Mouse (Mus musculus) limb, embryonic 12.5 days (tissue): ENCODE results near the gene Tdrd7. TPM values are rescaled to one million over a fixed set of nuclear protein-coding genes. Genes with fewer than 3 reads are reported as not detected.
A peak's percentile ranks its signal among the peaks of the same experiment; 100 is the strongest.

ENCODE experiments used
- ATAC-seq: fragments of 200-750 bp; cut with Nextera tagmentation; 2 replicates; pipeline ENCODE4 v1.8.0; 2017; ENCODE audit warnings: low read depth, moderate TSS enrichment; ENCODE audit not compliant: insufficient number of reproducible peaks, insufficient read depth, low FRiP score, low TSS enrichment
- H3K27ac ChIP-seq: fragments of 300-500 bp; sonication (generic); 2 replicates; pipeline ENCODE4 v1.5.1; 2016; ENCODE audit warnings: mild to moderate bottlenecking, moderate library complexity
- H3K27me3 ChIP-seq: fragments of 300-500 bp; sonication (generic); 2 replicates; pipeline ENCODE4 v1.6.1; 2016; ENCODE audit warnings: mild to moderate bottlenecking, moderate library complexity
- H3K36me3 ChIP-seq: fragments of 300-500 bp; sonication (generic); 2 replicates; pipeline ENCODE4 v1.6.1; 2016; ENCODE audit warnings: mild to moderate bottlenecking, moderate library complexity
- H3K4me1 ChIP-seq: fragments of 300-500 bp; sonication (generic); replicated peaks from 2 replicates; pipeline ENCODE4 v1.6.1; 2016
- H3K4me2 ChIP-seq: fragments of 300-500 bp; sonication (generic); 2 replicates; pipeline ENCODE4 v1.6.1; 2016; ENCODE audit warnings: mild to moderate bottlenecking, moderate library complexity
- H3K4me3 ChIP-seq: fragments of 300-500 bp; sonication (generic); replicated peaks from 2 replicates; pipeline ENCODE4 v1.5.1; 2016; ENCODE audit warnings: mild to moderate bottlenecking
- H3K9ac ChIP-seq: fragments of 300-500 bp; sonication (generic); replicated peaks from 2 replicates; pipeline ENCODE4 v1.6.1; 2016; ENCODE audit warnings: mild to moderate bottlenecking, moderate library complexity
- H3K9me3 ChIP-seq: fragments of 300-500 bp; sonication (generic); 2 replicates; pipeline ENCODE4 v1.6.1; 2016; ENCODE audit warnings: mild to moderate bottlenecking, moderate library complexity
- WGBS: fragments of 180-500 bp; shearing (Covaris S2); methylation state at CpG from one replicate; pipeline ENCODE4 v1.1.7; 2016; 5-methylcytosine and 5-hydroxymethylcytosine counted together
- polyA plus RNA-seq: library from polyadenylated mRNA; unstranded; fragments of >200 nt; fragmentation: Nextera tagmentation; extraction: Ambion mirVana; gene quantifications from 2 replicates; pipeline ENCODE4 v1.2.1, GENCODE M21; 2016

Tdrd7 gene
- 7.2 and 8.7 TPM in 2 replicates for polyA plus RNA-seq

DNA sequence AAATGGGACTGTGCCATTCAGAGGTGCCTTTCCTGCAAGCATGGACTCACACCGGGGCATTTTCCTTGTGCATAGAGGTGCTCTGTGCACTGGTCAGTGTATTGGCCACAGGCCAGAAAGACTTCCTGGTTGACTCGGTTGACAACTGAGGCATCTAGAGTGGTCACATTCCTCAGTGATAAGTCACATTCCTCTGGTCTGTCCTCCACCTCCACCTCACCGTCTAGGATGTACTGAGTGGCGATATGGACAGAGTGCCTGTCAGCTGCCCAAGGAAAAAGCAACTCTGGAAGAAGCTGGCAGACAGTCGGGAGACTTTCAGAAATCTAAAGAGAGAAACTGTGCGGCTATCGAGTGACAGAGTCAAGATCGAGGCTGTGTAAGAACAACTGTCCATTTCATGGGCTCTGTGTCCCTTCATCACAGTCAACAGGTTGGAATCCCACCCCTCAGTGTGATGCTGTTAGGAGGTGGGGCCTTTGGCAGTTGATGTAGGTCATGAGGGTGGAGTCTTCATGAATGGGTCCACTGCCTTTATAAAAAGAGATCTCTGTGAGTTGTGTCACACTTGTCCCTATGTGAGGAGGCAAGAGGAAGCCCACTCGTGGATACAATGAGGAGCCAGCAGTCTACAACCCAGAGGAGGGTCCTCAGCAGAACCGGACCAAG, at the start of gene Tdrd7:
TSS of gene Tdrd7 (plus strand) at position 564 of the 669 bp plus-strand sequence.
- no peak for ATAC-seq
- Histone ChIP-seq H3K9me3 (no peaks in the 10 kb centered on the region), H3K27me3 (no peaks in the 10 kb centered on the region; the same call in 1 of the 2 replicates), H3K4me3 (no peak within 1 kb of the TSS), H3K4me2 (peak within 1 kb of the TSS; percentile 44), H3K27ac (no peak within 1 kb of the TSS), H3K4me1 (peaks cover 10% of the 10 kb centered on the region; the same call in 1 of the 2 replicates), H3K36me3 (no peaks in the 10 kb centered on the region), H3K9ac (no peak within 1 kb of the TSS)
- WGBS, result 81% methylated on average over 10 of the region's 10 CpGs

DNA sequence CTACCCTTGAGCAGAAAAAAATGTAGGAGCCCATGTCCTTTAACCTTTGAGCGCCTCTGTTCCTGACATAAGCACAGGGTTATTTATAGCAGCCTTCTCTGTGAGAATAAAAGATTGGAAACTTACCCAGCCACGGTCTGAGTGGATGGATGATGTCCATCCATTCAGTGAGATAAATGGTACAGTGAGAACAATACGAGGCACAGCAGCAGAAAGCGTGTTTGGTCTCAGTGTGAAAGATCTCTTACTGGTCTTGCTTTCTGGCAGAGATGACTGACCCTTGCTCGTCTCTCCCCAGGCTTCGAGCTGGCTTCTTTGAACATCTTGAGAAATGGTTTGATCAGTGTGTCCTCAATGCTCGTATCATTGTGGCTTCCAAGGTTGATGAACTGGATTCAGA, 48.0 kb upstream of the Tdrd7 start:
- Histone ChIP-seq H3K4me3 (no peak overlapping the region), H3K27me3 (no peaks in the 10 kb centered on the region)

DNA sequence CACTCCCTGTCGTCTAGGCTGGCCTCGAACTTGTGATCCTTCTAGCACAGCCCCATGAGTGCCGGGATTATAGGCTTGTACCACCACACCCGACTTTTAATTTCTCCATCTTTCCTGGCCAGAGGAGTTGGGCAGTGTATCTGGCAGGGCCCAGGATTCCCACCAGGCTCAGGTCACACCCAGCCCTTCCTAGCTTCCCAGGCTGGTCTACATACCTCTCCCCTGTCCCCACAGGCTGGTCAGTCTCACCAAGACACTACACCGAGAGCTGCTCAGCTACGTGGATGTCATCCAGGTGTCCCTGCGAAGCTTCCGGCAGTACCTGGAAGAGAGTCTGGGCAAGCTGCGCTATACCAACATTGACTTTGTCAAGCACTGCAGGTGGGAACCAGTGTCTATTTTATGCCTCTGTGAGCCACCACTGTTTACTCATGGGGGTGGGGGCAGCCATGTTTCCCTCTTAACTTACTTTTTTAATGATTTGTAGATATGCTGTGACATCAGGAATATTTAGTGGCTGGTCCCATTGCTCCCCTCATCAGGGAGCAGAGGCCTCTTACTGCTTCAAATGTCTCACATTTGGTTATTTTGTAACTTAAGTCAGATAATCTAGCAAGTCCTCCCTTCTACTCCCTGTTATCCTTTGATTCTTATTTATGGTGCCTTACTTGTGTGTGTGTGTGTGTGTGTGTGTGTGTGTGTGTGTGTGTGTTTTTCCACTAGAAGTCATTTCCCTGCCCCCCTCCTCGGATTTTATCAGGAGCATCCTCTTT, 43.3 kb upstream of the Tdrd7 start:
- no peaks in the 10 kb centered on the region for H3K27me3 ChIP-seq
- no peaks in the 10 kb centered on the region for H3K4me1 ChIP-seq
- no peaks in the 10 kb centered on the region for H3K9me3 ChIP-seq
- no peak overlapping the region for H3K9ac ChIP-seq
- no peaks in the 10 kb centered on the region for H3K36me3 ChIP-seq
- 91% methylated on average over 10 of the region's 10 CpGs for WGBS
- ATAC-seq, result no peak
- no peak overlapping the region for H3K4me3 ChIP-seq
- H3K27ac ChIP-seq, result no peak overlapping the region
- H3K4me2 ChIP-seq, result no peak overlapping the region

More for the DNA sequence above, 48.0 kb upstream of the Tdrd7 start:
- WGBS, result 84% methylated on average over 7 of the region's 7 CpGs
- ATAC-seq, result no peak
- H3K36me3 ChIP-seq, result no peaks in the 10 kb centered on the region
- no peak overlapping the region for H3K27ac ChIP-seq
- no peaks in the 10 kb centered on the region for H3K9me3 ChIP-seq
- no peak overlapping the region for H3K9ac ChIP-seq
- H3K4me1 ChIP-seq, result no peaks in the 10 kb centered on the region
- no peak overlapping the region for H3K4me2 ChIP-seq

DNA sequence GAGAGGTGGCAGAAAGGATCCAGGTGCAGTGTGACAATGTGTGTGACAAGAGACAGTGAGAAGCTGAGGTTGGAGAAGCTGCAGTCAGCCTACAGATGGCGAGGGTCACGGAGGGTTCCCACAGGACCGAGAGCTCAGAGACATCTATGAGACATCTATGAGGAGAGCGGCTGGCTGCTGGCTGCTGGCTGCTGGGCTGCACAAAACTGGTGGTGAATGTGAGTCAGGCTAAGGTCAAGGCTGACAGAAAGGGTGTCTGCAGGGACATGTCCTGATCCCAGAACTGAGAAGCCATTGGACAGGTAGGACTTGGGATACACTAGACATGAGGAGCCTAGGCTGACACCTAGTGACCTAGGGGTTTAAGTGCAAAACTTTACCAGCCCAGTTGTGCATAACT, 41.1 kb upstream of the Tdrd7 start:
- Histone ChIP-seq H3K4me3 (no peak overlapping the region), H3K9ac (no peak overlapping the region), H3K4me1 (no peaks in the 10 kb centered on the region), H3K9me3 (no peaks in the 10 kb centered on the region), H3K27me3 (no peaks in the 10 kb centered on the region), H3K4me2 (no peak overlapping the region), H3K27ac (no peak overlapping the region), H3K36me3 (no peaks in the 10 kb centered on the region)
- ATAC-seq, result no peak
- 90% methylated on average over 4 of the region's 4 CpGs for WGBS

DNA sequence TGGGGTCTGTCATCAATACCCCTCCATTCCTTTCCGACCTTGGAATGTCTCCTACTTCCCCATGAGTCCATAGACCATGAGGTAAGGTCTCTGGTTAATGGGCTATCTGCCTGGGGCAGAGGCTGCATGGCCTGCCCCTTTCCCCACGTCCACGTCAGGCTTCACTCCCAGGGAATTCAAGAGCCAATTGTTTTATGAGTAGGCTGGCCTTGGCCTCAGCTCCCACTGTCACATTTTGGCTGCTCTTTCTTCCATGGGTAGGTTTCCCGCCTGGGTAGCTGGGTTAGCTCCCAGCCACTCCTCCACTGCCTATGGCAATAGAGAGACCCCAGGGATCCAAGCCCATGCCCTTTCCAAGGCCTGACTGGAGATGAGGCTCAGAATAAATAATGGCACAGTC, 36.6 kb upstream of the Tdrd7 start:
- Histone ChIP-seq H3K4me2 (no peak overlapping the region), H3K9me3 (no peaks in the 10 kb centered on the region)
- 63% methylated on average over 4 of the region's 4 CpGs for WGBS

DNA sequence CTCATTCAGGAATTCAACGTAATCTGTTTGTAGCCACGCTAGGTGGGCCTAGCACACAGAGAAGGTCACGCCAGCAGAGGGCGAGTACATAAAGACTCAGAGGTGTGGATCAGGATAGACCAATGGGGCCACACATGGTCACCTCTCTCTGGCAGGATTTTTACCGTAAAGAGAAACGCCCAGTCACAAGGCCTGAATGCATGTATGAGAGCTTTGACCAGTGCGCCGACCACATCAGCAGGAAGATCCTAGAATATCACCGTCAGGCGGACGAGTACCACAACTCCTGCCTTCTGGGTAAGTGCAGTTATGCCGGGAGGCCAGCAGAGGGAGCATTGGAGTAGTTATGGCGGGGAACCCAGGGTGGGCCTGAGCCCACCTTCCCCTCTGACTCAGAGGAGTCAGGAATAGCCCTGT, 23.5 kb upstream of the Tdrd7 start:
- no peak for ATAC-seq
- Histone ChIP-seq H3K4me2 (no peak overlapping the region), H3K27ac (no peak overlapping the region), H3K27me3 (no peaks in the 10 kb centered on the region), H3K36me3 (no peaks in the 10 kb centered on the region), H3K9ac (no peak overlapping the region), H3K4me3 (no peak overlapping the region), H3K9me3 (no peaks in the 10 kb centered on the region), H3K4me1 (no peaks in the 10 kb centered on the region)
- WGBS, result 29% methylated on average over 13 of the region's 13 CpGs

More for the DNA sequence above, 36.6 kb upstream of the Tdrd7 start:
- Histone ChIP-seq H3K36me3 (no peaks in the 10 kb centered on the region), H3K4me3 (no peak overlapping the region), H3K9ac (no peak overlapping the region), H3K27ac (no peak overlapping the region), H3K27me3 (no peaks in the 10 kb centered on the region), H3K4me1 (no peaks in the 10 kb centered on the region)
- no peak for ATAC-seq

DNA sequence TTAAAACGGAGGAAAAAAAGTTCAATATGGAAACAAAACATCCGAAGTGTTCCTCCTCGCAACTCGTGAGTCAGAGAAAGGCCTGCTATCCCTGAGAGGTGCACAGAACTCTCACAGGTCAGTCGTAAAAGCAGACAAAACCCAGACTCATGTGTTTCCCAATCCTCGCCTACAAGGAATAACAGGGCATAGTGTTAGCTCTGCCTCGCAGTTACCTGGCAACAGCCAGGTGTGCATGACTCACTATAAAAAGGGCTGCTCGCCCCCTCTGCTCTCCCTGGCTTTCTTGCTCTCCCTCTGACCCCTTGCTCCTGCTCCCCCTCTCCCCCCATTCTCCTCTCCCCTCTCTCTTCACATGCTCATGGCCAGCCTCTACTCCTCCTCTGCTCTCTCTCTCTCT, 17.4 kb upstream of the Tdrd7 start:
- no peaks in the 10 kb centered on the region for H3K9me3 ChIP-seq
- no peak overlapping the region for H3K4me3 ChIP-seq
- no peaks in the 10 kb centered on the region for H3K36me3 ChIP-seq
- 51% methylated on average over 8 of the region's 8 CpGs for WGBS
- H3K27me3 ChIP-seq, result no peaks in the 10 kb centered on the region
- ATAC-seq, result no peak
- 0 out of 2 replicates have a peak, but pooled peaks cover 3% of the 10 kb centered on the region for H3K4me1 ChIP-seq
- H3K27ac ChIP-seq, result no peak overlapping the region
- no peak overlapping the region for H3K4me2 ChIP-seq
- H3K9ac ChIP-seq, result no peak overlapping the region

DNA sequence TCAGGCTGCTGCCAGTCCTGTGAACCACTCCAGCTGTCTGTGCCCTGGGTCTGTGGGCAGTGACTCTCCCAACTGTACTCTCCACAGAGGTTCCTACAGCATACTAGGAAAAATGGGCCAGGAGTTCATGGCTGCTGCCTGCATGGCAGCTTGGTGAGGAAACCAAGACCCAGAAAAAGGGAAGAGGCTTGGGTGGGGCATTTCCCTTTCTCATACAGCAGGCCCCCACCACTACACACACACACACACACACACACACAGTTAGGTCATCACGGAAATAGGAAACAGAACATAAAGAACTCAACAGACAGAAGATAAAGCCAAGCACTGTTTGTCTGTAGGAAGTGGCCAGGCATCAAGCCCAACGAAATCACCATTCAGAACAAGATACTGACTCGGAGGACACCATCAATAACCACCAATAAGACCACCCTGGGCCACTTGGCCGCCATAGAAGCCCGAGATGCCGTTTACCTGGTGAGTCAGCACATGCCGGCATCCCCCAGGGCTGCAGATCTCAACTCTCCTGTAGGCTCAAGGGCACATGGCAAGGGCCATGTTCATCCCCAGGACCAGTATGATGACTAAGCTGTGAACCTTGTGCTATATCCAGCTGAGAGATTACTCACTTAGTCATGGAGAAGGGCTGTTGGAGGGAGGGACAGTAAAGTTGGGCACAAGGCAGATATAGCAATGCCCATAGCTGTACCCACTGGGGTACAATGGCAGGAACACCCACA, 15.9 kb upstream of the Tdrd7 start:
- no peak for ATAC-seq
- Histone ChIP-seq H3K9me3 (no peaks in the 10 kb centered on the region), H3K4me3 (no peak overlapping the region), H3K27ac (no peak overlapping the region), H3K9ac (no peak overlapping the region), H3K4me1 (0 out of 2 replicates have a peak, but pooled peaks cover 3% of the 10 kb centered on the region), H3K27me3 (no peaks in the 10 kb centered on the region), H3K4me2 (no peak overlapping the region), H3K36me3 (no peaks in the 10 kb centered on the region)
- 86% methylated on average over 7 of the region's 7 CpGs for WGBS

DNA sequence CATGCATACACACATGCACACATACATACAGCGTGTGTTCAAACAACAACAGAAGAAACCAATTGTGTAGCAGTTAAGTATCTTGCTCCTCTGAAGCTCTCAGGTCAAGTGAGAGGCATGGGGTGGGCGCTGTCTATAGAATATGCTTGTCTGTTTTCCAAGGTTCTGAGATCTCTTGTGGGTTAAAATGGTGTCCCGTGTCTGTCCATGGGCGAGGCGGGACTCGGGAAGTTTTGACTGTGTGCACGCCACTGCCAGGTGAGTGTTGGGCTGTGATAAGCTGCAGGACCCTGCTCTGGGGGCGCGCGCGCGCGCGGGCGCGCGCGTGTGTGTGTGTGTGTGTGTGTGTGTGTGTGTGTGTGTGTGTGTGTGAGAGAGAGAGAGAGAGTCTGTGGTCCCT, 13.3 kb upstream of the Tdrd7 start:
- H3K9ac ChIP-seq, result no peak overlapping the region
- H3K27ac ChIP-seq, result no peak overlapping the region
- no peaks in the 10 kb centered on the region for H3K9me3 ChIP-seq
- 0 out of 2 replicates have a peak, but pooled peaks cover 3% of the 10 kb centered on the region for H3K4me1 ChIP-seq
- no peak overlapping the region for H3K4me3 ChIP-seq
- no peak overlapping the region for H3K4me2 ChIP-seq
- no peak for ATAC-seq
- H3K27me3 ChIP-seq, result no peaks in the 10 kb centered on the region; the same call in 1 of the 2 replicates
- 97% methylated on average over 16 of the region's 18 CpGs for WGBS
- H3K36me3 ChIP-seq, result no peaks in the 10 kb centered on the region

DNA sequence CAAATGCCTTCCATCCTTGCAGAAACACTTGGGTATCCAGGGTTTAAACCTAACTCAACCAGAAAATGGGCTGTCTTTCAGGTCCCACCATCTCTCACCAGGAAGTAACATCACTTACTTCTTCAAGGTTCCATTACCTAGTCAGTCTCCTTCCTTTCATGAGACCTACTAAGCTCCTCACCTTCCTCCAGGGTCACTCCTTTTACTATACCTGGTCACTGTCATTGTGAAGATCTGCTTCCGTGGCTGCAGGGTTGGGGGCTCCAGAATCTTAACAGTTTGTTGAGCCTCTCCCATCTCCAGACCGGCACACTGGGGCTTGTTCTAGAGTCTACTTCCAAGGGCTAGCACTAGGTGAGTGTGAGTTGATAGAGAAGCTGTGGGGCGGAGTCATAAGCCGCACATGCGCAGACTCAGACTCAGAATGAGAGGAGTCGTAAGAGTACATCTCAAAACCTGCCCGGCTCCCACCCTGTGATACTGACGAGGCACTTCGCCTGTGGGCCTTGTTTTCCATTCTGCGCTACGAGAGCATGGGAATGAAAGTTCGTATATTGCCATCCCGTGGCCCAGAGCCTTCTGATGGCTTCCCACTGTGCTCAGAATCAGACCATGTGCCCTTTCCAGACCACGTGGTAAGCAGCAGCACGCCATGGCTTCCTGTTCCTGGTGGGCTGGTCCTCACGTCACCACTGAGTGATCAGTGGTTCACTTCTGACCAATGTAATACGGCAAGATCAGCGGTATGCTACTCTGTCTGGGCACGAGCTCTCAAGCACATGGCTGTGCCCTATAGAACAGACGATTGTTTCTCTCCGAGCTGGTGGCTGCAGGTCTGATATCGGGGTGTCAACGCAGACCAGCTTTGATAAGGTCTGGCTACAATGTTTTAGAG, 11.9 kb upstream of the Tdrd7 start:
- ATAC-seq, result no peak
- H3K4me3 ChIP-seq, result no peak overlapping the region
- H3K4me2 ChIP-seq, result no peak overlapping the region
- no peaks in the 10 kb centered on the region for H3K4me1 ChIP-seq
- no peaks in the 10 kb centered on the region for H3K9me3 ChIP-seq
- 85% methylated on average over 23 of the region's 23 CpGs for WGBS
- H3K36me3 ChIP-seq, result no peaks in the 10 kb centered on the region
- H3K9ac ChIP-seq, result no peak overlapping the region
- no peak overlapping the region for H3K27ac ChIP-seq
- H3K27me3 ChIP-seq, result no peaks in the 10 kb centered on the region; the same call in 1 of the 2 replicates
